ENCODE assay signal across 15 mouse cellular contexts in genomic region chr9:77967584-77968163, GRCm38 (mm10). TPM values are rescaled to one million over a fixed set of nuclear protein-coding genes. Genes with fewer than 3 reads are reported as not detected.
DNase-seq lines count a peak whose midpoint lies in the region; ATAC-seq and TF ChIP-seq lines count a peak whose summit lies in the region.
"Had no signal": no experiment of that assay in that cellular context is flagged by ENCODE, and none has a peak within 500 bp of the region (broad histone marks: within the 10 kb centered on the region; RNA-seq: fewer than 3 reads in every experiment).

No protein-coding gene starts in this region.

- DNase-seq in adrenal gland, postnatal 36 days = peak; percentile 25 to 30
- DNase-seq in adrenal gland, postnatal 10 days = no peak
- DNase-seq in hindbrain, postnatal 0 days (ENCODE audit: low spot score) = peak; percentile 23
- no peak for DNase-seq in hindbrain, embryonic 10.5 days (ENCODE audit: low spot score)
- DNase-seq in stomach, postnatal 0 days (ENCODE audit: low spot score) = no peak
- DNase-seq in thymus, adult 2 months = no peak
- no peak for DNase-seq in thymus, postnatal 4 days
- DNase-seq: adrenal gland, postnatal 25 days; kidney, postnatal 14 days; spleen, adult 18-20 months had no signal

- no peaks in the 10 kb centered on the region for H3K36me3 ChIP-seq in hindbrain, postnatal 0 days (ENCODE audit: insufficient read depth, low read length)
- H3K36me3 ChIP-seq in hindbrain, embryonic 10.5 days = peaks cover 32% of the 10 kb centered on the region
- no peaks in the 10 kb centered on the region for H3K36me3 ChIP-seq in stomach, embryonic 16.5 days (ENCODE audit: control insufficient read depth, insufficient read depth, low read length)
- H3K36me3 ChIP-seq in stomach, postnatal 0 days (ENCODE audit: control insufficient read depth, insufficient read depth, low read length) = 0 out of 2 replicates have a peak, but pooled peaks cover 2% of the 10 kb centered on the region
- H3K36me3 ChIP-seq in thymus, adult 2 months (ENCODE audit: control insufficient read depth, insufficient read depth, low read length) = 0 out of 2 replicates have a peak, but pooled peaks cover 4% of the 10 kb centered on the region
- H3K36me3 ChIP-seq: intestine, embryonic 15.5 days had no signal

- H3K4me1 ChIP-seq in hindbrain, postnatal 0 days (ENCODE audit: insufficient read depth, low read length) = peaks cover 5% of the 10 kb centered on the region; the same call in 1 of the 2 replicates
- peaks cover 31% of the 10 kb centered on the region for H3K4me1 ChIP-seq in hindbrain, embryonic 10.5 days (replicated peaks)
- peaks cover 3% of the 10 kb centered on the region; the same call in 1 of the 2 replicates for H3K4me1 ChIP-seq in stomach, embryonic 16.5 days (ENCODE audit: control insufficient read depth, insufficient read depth, low read length)
- no peaks in the 10 kb centered on the region for H3K4me1 ChIP-seq in stomach, postnatal 0 days (replicated peaks; ENCODE audit: control insufficient read depth, insufficient read depth)
- peaks cover 7% of the 10 kb centered on the region for H3K4me1 ChIP-seq in thymus, adult 2 months (replicated peaks; ENCODE audit: control insufficient read depth, insufficient read depth, low read length)

- no peaks in the 10 kb centered on the region for H3K9me3 ChIP-seq in hindbrain, postnatal 0 days (ENCODE audit: low read length)
- H3K9me3 ChIP-seq in hindbrain, embryonic 10.5 days = no peaks in the 10 kb centered on the region
- H3K9me3 ChIP-seq in stomach, embryonic 16.5 days (replicated peaks; ENCODE audit: control insufficient read depth, low read length) = no peaks in the 10 kb centered on the region
- no peaks in the 10 kb centered on the region for H3K9me3 ChIP-seq in stomach, postnatal 0 days (ENCODE audit: control insufficient read depth, low read length)
- H3K9me3 ChIP-seq: embryonic facial prominence, embryonic 12.5 days; forebrain, embryonic 10.5 days; intestine, embryonic 15.5 days; liver, embryonic 12.5 days had no signal

- WGBS in hindbrain, postnatal 0 days = 88% methylated on average over 12 of the region's 12 CpGs
- WGBS in hindbrain, embryonic 10.5 days = 94% methylated on average over 12 of the region's 12 CpGs
- 93% methylated on average over 12 of the region's 12 CpGs for WGBS in stomach, embryonic 16.5 days
- WGBS in stomach, postnatal 0 days = 94% methylated on average over 12 of the region's 12 CpGs
- WGBS in thymus, adult 2 months = 96% methylated on average over 12 of the region's 12 CpGs

- no peak overlapping the region for H3K9ac ChIP-seq in hindbrain, postnatal 0 days (replicated peaks; ENCODE audit: low read length)
- no peak overlapping the region for H3K9ac ChIP-seq in stomach, embryonic 16.5 days (ENCODE audit: low read length)
- no peak overlapping the region for H3K9ac ChIP-seq in stomach, postnatal 0 days (ENCODE audit: low read length)
- H3K9ac ChIP-seq: embryonic facial prominence, embryonic 12.5 days; intestine, embryonic 15.5 days; liver, embryonic 12.5 days had no signal

- H3K27me3 ChIP-seq in hindbrain, postnatal 0 days (ENCODE audit: insufficient read depth, low read length) = no peaks in the 10 kb centered on the region
- H3K27me3 ChIP-seq in hindbrain, embryonic 10.5 days (ENCODE audit: insufficient read depth, poor library complexity, severe bottlenecking) = no peaks in the 10 kb centered on the region
- H3K27me3 ChIP-seq in stomach, embryonic 16.5 days (ENCODE audit: control insufficient read depth, insufficient read depth, low read length) = no peaks in the 10 kb centered on the region
- no peaks in the 10 kb centered on the region for H3K27me3 ChIP-seq in stomach, postnatal 0 days (ENCODE audit: control insufficient read depth, insufficient read depth, low read length)
- H3K27me3 ChIP-seq in thymus, adult 2 months (ENCODE audit: control insufficient read depth, insufficient read depth, low read length) = no peaks in the 10 kb centered on the region
- H3K27me3 ChIP-seq: embryonic facial prominence, embryonic 12.5 days; intestine, embryonic 15.5 days; liver, embryonic 12.5 days had no signal

- no peak for ATAC-seq in hindbrain, postnatal 0 days
- no peak for ATAC-seq in stomach, embryonic 16.5 days (ENCODE audit: insufficient read depth, low FRiP score)
- no peak for ATAC-seq in stomach, postnatal 0 days (ENCODE audit: low FRiP score, low TSS enrichment)
- ATAC-seq: intestine, embryonic 15.5 days; liver, embryonic 12.5 days had no signal

- peak overlapping the region; percentile 41; the same call in 1 of the 2 replicates for H3K27ac ChIP-seq in hindbrain, postnatal 0 days
- H3K27ac ChIP-seq in hindbrain, embryonic 10.5 days = no peak overlapping the region
- H3K27ac ChIP-seq in stomach, embryonic 16.5 days (ENCODE audit: low read length) = peak overlapping the region; percentile 24; the same call in 1 of the 2 replicates
- no peak overlapping the region for H3K27ac ChIP-seq in stomach, postnatal 0 days (replicated peaks)
- H3K27ac ChIP-seq in thymus, adult 2 months (ENCODE audit: control insufficient read depth, insufficient read depth, low read length) = no peak overlapping the region
- H3K27ac ChIP-seq: embryonic facial prominence, embryonic 12.5 days; forebrain, embryonic 10.5 days; intestine, embryonic 15.5 days; liver, embryonic 12.5 days had no signal

- TF ChIP-seq POLR2A in thymus, adult 2 months (IDR thresholded peaks at IDR 0.05; ENCODE audit: control insufficient read depth, extremely low read depth, insufficient read depth, low read length, poor library complexity) = no peak

- H3K4me2 ChIP-seq in hindbrain, postnatal 0 days (ENCODE audit: low read depth, low read length) = no peak overlapping the region
- H3K4me2 ChIP-seq in stomach, embryonic 16.5 days (ENCODE audit: low read depth, low read length) = no peak overlapping the region
- H3K4me2 ChIP-seq in stomach, postnatal 0 days (replicated peaks; ENCODE audit: low read depth) = no peak overlapping the region
- H3K4me2 ChIP-seq: embryonic facial prominence, embryonic 12.5 days; intestine, embryonic 15.5 days; liver, embryonic 12.5 days had no signal

- H3K4me3 ChIP-seq in hindbrain, postnatal 0 days (ENCODE audit: low read length) = no peak overlapping the region
- no peak overlapping the region for H3K4me3 ChIP-seq in hindbrain, embryonic 10.5 days
- no peak overlapping the region for H3K4me3 ChIP-seq in stomach, embryonic 16.5 days (replicated peaks; ENCODE audit: low read length)
- H3K4me3 ChIP-seq in stomach, postnatal 0 days (ENCODE audit: low read depth, low read length) = no peak overlapping the region
- no peak overlapping the region for H3K4me3 ChIP-seq in thymus, adult 2 months (ENCODE audit: control insufficient read depth, insufficient read depth, low read length)
- H3K4me3 ChIP-seq: embryonic facial prominence, embryonic 12.5 days; forebrain, embryonic 10.5 days; intestine, embryonic 15.5 days; liver, embryonic 12.5 days had no signal

- TF ChIP-seq CTCF in hindbrain, postnatal 0 days (IDR thresholded peaks at IDR 0.05; ENCODE audit: low read depth) = no peak
- no peak for TF ChIP-seq CTCF in stomach, postnatal 0 days (IDR thresholded peaks at IDR 0.05; ENCODE audit: low read depth)
- no peak for TF ChIP-seq CTCF in thymus, adult 2 months (IDR thresholded peaks at IDR 0.05; ENCODE audit: borderline replicate concordance, control insufficient read depth, extremely low read depth, insufficient read depth, low read length, poor library complexity)

- no peak for TF ChIP-seq EP300 in stomach, postnatal 0 days (optimal IDR thresholded peaks at IDR 0.05)

RNA-seq across cellular contexts. Expression of gene Elovl5, which starts 50.5 kb away (rescaled TPM):
- 100 to 1,000 TPM; 613 to 759 TPM for total RNA-seq in adrenal gland, postnatal 36 days (2021)
- 100 to 1,000 TPM; 189 to 306 TPM for total RNA-seq in adrenal gland, postnatal 10 days (2021)
- 90.5 and 92.4 TPM in 2 replicates for total RNA-seq in hindbrain, postnatal 0 days (2014; rRNA removed)
- polyA plus RNA-seq in hindbrain, postnatal 0 days (2015; fragmentation: Nextera tagmentation; extraction: Ambion mirVana) = 70.7 and 71.6 TPM in 2 replicates
- 72.7 and 92.1 TPM in 2 replicates for polyA plus RNA-seq in hindbrain, embryonic 10.5 days (2016; fragmentation: Nextera tagmentation; extraction: Ambion mirVana)
- 66.8 and 67.6 TPM in 2 replicates for polyA plus RNA-seq in stomach, embryonic 16.5 days (2015; fragmentation: Nextera tagmentation; extraction: Ambion mirVana)
- 38.0 and 39.5 TPM in 2 replicates for polyA plus RNA-seq in stomach, postnatal 0 days (2015; fragmentation: Nextera tagmentation; extraction: Ambion mirVana)
- 74.0 and 79.6 TPM in 2 replicates for polyA plus RNA-seq in thymus, adult 2 months (2012; rRNA removed)

Comparison
In these comparisons a context has a peak if more than half of its experiments do, and no peak if none do; other contexts are left out.
1. DNase-seq: peak in adrenal gland, postnatal 36 days (2 of 2) and hindbrain, postnatal 0 days (single experiment); none in adrenal gland, postnatal 10 days (single experiment), hindbrain, embryonic 10.5 days (single experiment), stomach, postnatal 0 days (single experiment), thymus, adult 2 months (single experiment) and thymus, postnatal 4 days (single experiment).
2. H3K27ac ChIP-seq: peak in hindbrain, postnatal 0 days (single experiment) and stomach, embryonic 16.5 days (single experiment); none in hindbrain, embryonic 10.5 days (single experiment), stomach, postnatal 0 days (single experiment) and thymus, adult 2 months (single experiment).